ENCODE assay signal across 8 mouse cellular contexts in the genomic region with DNA sequence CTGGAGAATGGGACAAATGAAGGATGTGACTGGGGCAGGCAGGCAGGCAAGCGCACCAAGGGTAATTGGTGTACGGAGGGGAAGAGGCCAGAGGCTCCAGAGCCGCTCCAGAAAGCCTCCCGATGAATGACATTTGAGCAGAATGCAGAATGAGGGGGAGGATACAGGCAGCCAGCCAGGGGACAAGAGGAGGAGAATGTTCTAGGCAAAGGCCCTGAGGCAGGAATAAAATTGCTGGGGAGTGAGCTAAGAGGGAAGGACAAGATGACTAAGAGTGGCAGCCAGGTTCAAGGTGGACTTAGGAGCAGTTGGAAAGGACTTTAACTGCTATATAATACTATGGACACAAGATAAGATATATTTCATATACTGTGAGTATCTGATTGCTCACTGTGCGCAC. TPM values are rescaled to one million over a fixed set of nuclear protein-coding genes. Genes with fewer than 3 reads are reported as not detected.
DNase-seq lines count a peak whose midpoint lies in the region; ATAC-seq and TF ChIP-seq lines count a peak whose summit lies in the region.

No protein-coding gene starts in this region.

- no peak overlapping the region for H3K4me3 ChIP-seq in kidney, embryonic 16.5 days (ENCODE audit: low read length)
- no peak overlapping the region for H3K4me3 ChIP-seq in myocyte
- H3K4me3 ChIP-seq in hindbrain, embryonic 13.5 days, result no peak overlapping the region

- H3K4me1 ChIP-seq in kidney, embryonic 16.5 days (ENCODE audit: insufficient read depth, low read length), result peaks cover 42% of the 10 kb centered on the region
- peaks cover 4% of the 10 kb centered on the region; the same call in 1 of the 2 replicates for H3K4me1 ChIP-seq in hindbrain, embryonic 13.5 days (replicated peaks)

- H3K27me3 ChIP-seq in kidney, embryonic 16.5 days (ENCODE audit: insufficient read depth, low read length), result no peaks in the 10 kb centered on the region
- no peaks in the 10 kb centered on the region for H3K27me3 ChIP-seq in myocyte (ENCODE audit: control insufficient read depth, insufficient read depth, insufficient read length)
- H3K27me3 ChIP-seq in hindbrain, embryonic 13.5 days, result no peaks in the 10 kb centered on the region

- no peak; the same call in 1 of the 2 replicates for ATAC-seq in kidney, embryonic 16.5 days (ENCODE audit: low FRiP score, low TSS enrichment)
- no peak for ATAC-seq in hindbrain, embryonic 13.5 days (ENCODE audit: low FRiP score)
- ATAC-seq in megakaryocyte progenitor cell, adult 5-6 weeks (replicated peaks; ENCODE audit: poor library complexity), result no peak

- TF ChIP-seq POLR2A in myocyte (IDR thresholded peaks at IDR 0.05; ENCODE audit: insufficient read length, low read depth), result no peak

- no peak overlapping the region for H3K9ac ChIP-seq in kidney, embryonic 16.5 days (replicated peaks; ENCODE audit: low read length)
- H3K9ac ChIP-seq in hindbrain, embryonic 13.5 days, result no peak overlapping the region

- no peaks in the 10 kb centered on the region for H3K9me3 ChIP-seq in kidney, embryonic 16.5 days (ENCODE audit: low read length)
- no peaks in the 10 kb centered on the region for H3K9me3 ChIP-seq in hindbrain, embryonic 13.5 days

- H3K36me3 ChIP-seq in kidney, embryonic 16.5 days (ENCODE audit: insufficient read depth, low read length), result no peaks in the 10 kb centered on the region
- H3K36me3 ChIP-seq in myocyte (ENCODE audit: control insufficient read depth, insufficient read depth), result peaks cover 6% of the 10 kb centered on the region
- H3K36me3 ChIP-seq in hindbrain, embryonic 13.5 days, result 0 out of 2 replicates have a peak, but pooled peaks cover 3% of the 10 kb centered on the region

- H3K27ac ChIP-seq in kidney, embryonic 16.5 days (ENCODE audit: low read length), result peak overlapping the region; percentile 39
- no peak overlapping the region for H3K27ac ChIP-seq in hindbrain, embryonic 13.5 days

- H3ac ChIP-seq in myocyte (ENCODE audit: control insufficient read depth, insufficient read length), result no peak overlapping the region

- no peaks in the 10 kb centered on the region for H3K79me2 ChIP-seq in myocyte (ENCODE audit: control insufficient read depth, insufficient read depth)

- 28% methylated on average over 5 of the region's 5 CpGs for WGBS in kidney, embryonic 16.5 days
- WGBS in hindbrain, embryonic 13.5 days, result 49% methylated on average over 5 of the region's 5 CpGs

- H3K4me2 ChIP-seq in kidney, embryonic 16.5 days (replicated peaks; ENCODE audit: low read depth, low read length), result no peak overlapping the region
- peak overlapping the region; percentile 24 for H3K4me2 ChIP-seq in myocyte (ENCODE audit: low read depth)
- H3K4me2 ChIP-seq in hindbrain, embryonic 13.5 days, result no peak overlapping the region

- peak; percentile 8 to 11 for DNase-seq in right cerebral cortex, adult 2 months (ENCODE audit: low spot score in 2 of 2)
- DNase-seq in right cerebral cortex, postnatal 36 days (ENCODE audit: low spot score in 2 of 2), result no peak
- peak; percentile 93 for DNase-seq in fat pad, adult 2 months (ENCODE audit: extremely low read depth, low read depth, low spot score)
- DNase-seq in embryo, embryonic 11 days, result no peak

TF ChIP-seq in myocyte, 11 proteins besides CTCF, POLR2A, EP300 and RAD21:
- TF ChIP-seq SRF (IDR thresholded peaks at IDR 0.05; ENCODE audit: control insufficient read depth, insufficient read length, low read depth) (no peak), USF1 (IDR thresholded peaks at IDR 0.05; ENCODE audit: low read depth) (no peak), POLR2AphosphoS2 (IDR thresholded peaks at IDR 0.05; ENCODE audit: insufficient read length, low read depth) (no peak), MAX (IDR thresholded peaks at IDR 0.05; ENCODE audit: low read depth) (no peak), REST (IDR thresholded peaks at IDR 0.05; ENCODE audit: insufficient read depth, insufficient read length) (no peak), MYOG (IDR thresholded peaks at IDR 0.05; ENCODE audit: control insufficient read depth in 1 of 3, insufficient read depth in 1 of 3, insufficient read length in 2 of 3, low read depth in 2 of 3) (no peak)

RNA-seq across cellular contexts. Expression of gene Lima1, which starts 9.3 kb away (rescaled TPM):
- 54.7 and 62.1 TPM in 2 replicates for polyA plus RNA-seq in kidney, embryonic 16.5 days (2015; fragmentation: Nextera tagmentation; extraction: Ambion mirVana)
- polyA plus RNA-seq in myocyte (2012; fragmentation: generic; extraction: Trizol), result 140 TPM
- 20.6 and 20.9 TPM in 2 replicates for polyA plus RNA-seq in hindbrain, embryonic 13.5 days (2015; fragmentation: Nextera tagmentation; extraction: Ambion mirVana)
- 4.8 and 5.0 TPM in 2 replicates for total RNA-seq in megakaryocyte progenitor cell, adult 5-6 weeks (2015)
- total RNA-seq in megakaryocyte progenitor cell, adult 5-6 weeks (2017), result 4.2 and 4.8 TPM in 2 replicates

Comparison
In these comparisons a context has a peak if more than half of its experiments do, and no peak if none do; other contexts are left out.
1. DNase-seq: peak in right cerebral cortex, adult 2 months (2 of 2) and fat pad, adult 2 months (single experiment); none in right cerebral cortex, postnatal 36 days (0 of 2) and embryo, embryonic 11 days (single experiment).